Comparison of ENCODE assay signal across 8 mouse cellular contexts in genomic region chr10:100015370-100016325, GRCm38 (mm10). TPM values are rescaled to one million over a fixed set of nuclear protein-coding genes. Genes with fewer than 3 reads are reported as not detected.
A peak's percentile ranks its signal among the peaks of the same experiment; 100 is the strongest.
DNase-seq lines count a peak whose midpoint lies in the region; ATAC-seq lines count a peak whose summit lies in the region.

Gene Kitl (plus strand): TSS chr10:100015630.

- peak; percentile 88 for ATAC-seq in forebrain, embryonic 12.5 days (ENCODE audit: low FRiP score)
- peak; percentile 91 for ATAC-seq in heart, embryonic 15.5 days (replicated peaks; ENCODE audit: insufficient number of reproducible peaks, insufficient read depth, low FRiP score, low read depth)
- ATAC-seq in liver, embryonic 15.5 days (ENCODE audit: insufficient read depth) = peak; percentile 83
- ATAC-seq in neural tube, embryonic 12.5 days (ENCODE audit: low FRiP score, low read depth) = peak; percentile 87

- H3K9ac ChIP-seq in forebrain, embryonic 12.5 days = peak within 1 kb of the TSS; percentile 70
- H3K9ac ChIP-seq in heart, embryonic 15.5 days = peak within 1 kb of the TSS; percentile 79
- peak within 1 kb of the TSS; percentile 32; the same call in 1 of the 2 replicates for H3K9ac ChIP-seq in liver, embryonic 15.5 days
- peak within 1 kb of the TSS; percentile 65 for H3K9ac ChIP-seq in neural tube, embryonic 12.5 days

- no peaks in the 10 kb centered on the region for H3K36me3 ChIP-seq in forebrain, embryonic 12.5 days (replicated peaks)
- no peaks in the 10 kb centered on the region for H3K36me3 ChIP-seq in heart, embryonic 15.5 days
- no peaks in the 10 kb centered on the region for H3K36me3 ChIP-seq in liver, embryonic 15.5 days (replicated peaks)
- no peaks in the 10 kb centered on the region for H3K36me3 ChIP-seq in neural tube, embryonic 12.5 days

- H3K4me1 ChIP-seq in forebrain, embryonic 12.5 days = peaks cover 21% of the 10 kb centered on the region
- H3K4me1 ChIP-seq in heart, embryonic 15.5 days (replicated peaks) = peaks cover 27% of the 10 kb centered on the region
- no peaks in the 10 kb centered on the region for H3K4me1 ChIP-seq in liver, embryonic 15.5 days (replicated peaks)
- peaks cover 7% of the 10 kb centered on the region; the same call in 1 of the 2 replicates for H3K4me1 ChIP-seq in neural tube, embryonic 12.5 days

- no peaks in the 10 kb centered on the region for H3K9me3 ChIP-seq in forebrain, embryonic 12.5 days
- no peaks in the 10 kb centered on the region for H3K9me3 ChIP-seq in heart, embryonic 15.5 days (replicated peaks)
- H3K9me3 ChIP-seq in liver, embryonic 15.5 days (replicated peaks) = no peaks in the 10 kb centered on the region
- no peaks in the 10 kb centered on the region for H3K9me3 ChIP-seq in neural tube, embryonic 12.5 days

- peak within 1 kb of the TSS; percentile 63; the same call in 1 of the 2 replicates for H3K27ac ChIP-seq in forebrain, embryonic 12.5 days
- H3K27ac ChIP-seq in heart, embryonic 15.5 days = peak within 1 kb of the TSS; percentile 85
- peak within 1 kb of the TSS; percentile 68 for H3K27ac ChIP-seq in liver, embryonic 15.5 days (replicated peaks)
- H3K27ac ChIP-seq in neural tube, embryonic 12.5 days = no peak within 1 kb of the TSS

- WGBS in forebrain, embryonic 12.5 days = under 1% methylated on average over 58 of the region's 70 CpGs
- under 1% methylated on average over 69 of the region's 70 CpGs for WGBS in heart, embryonic 15.5 days
- under 1% methylated on average over 70 of the region's 70 CpGs for WGBS in liver, embryonic 15.5 days (ENCODE audit: insufficient replicate concordance)
- WGBS in neural tube, embryonic 12.5 days = under 1% methylated on average over 70 of the region's 70 CpGs

- DNase-seq in 3T3-L1 (ENCODE audit: low read depth, low spot score) = peak; percentile 75
- DNase-seq in brain, adult 2 months (ENCODE audit: low read depth, low spot score) = peak; percentile 61
- DNase-seq in kidney, postnatal 14 days = peak; percentile 89
- DNase-seq in thymus, postnatal 25 days = peak; percentile 1

- peak within 1 kb of the TSS; percentile 93 for H3K4me2 ChIP-seq in forebrain, embryonic 12.5 days
- peak within 1 kb of the TSS; percentile 86 for H3K4me2 ChIP-seq in heart, embryonic 15.5 days
- peak within 1 kb of the TSS; percentile 59 for H3K4me2 ChIP-seq in liver, embryonic 15.5 days
- peak within 1 kb of the TSS; percentile 100 for H3K4me2 ChIP-seq in neural tube, embryonic 12.5 days (replicated peaks)

- H3K4me3 ChIP-seq in forebrain, embryonic 12.5 days (replicated peaks) = peak within 1 kb of the TSS; percentile 65
- H3K4me3 ChIP-seq in heart, embryonic 15.5 days = peak within 1 kb of the TSS; percentile 80
- H3K4me3 ChIP-seq in liver, embryonic 15.5 days (replicated peaks) = peak within 1 kb of the TSS; percentile 60
- peak within 1 kb of the TSS; percentile 62 for H3K4me3 ChIP-seq in neural tube, embryonic 12.5 days

- peaks cover 51% of the 10 kb centered on the region for H3K27me3 ChIP-seq in forebrain, embryonic 12.5 days
- H3K27me3 ChIP-seq in heart, embryonic 15.5 days = no peaks in the 10 kb centered on the region
- H3K27me3 ChIP-seq in liver, embryonic 15.5 days = peaks cover 31% of the 10 kb centered on the region
- peaks cover 11% of the 10 kb centered on the region for H3K27me3 ChIP-seq in neural tube, embryonic 12.5 days (replicated peaks)

RNA-seq across cellular contexts. Expression of gene Kitl, which starts in this region (rescaled TPM):
- 15.8 and 22.8 TPM in 2 replicates for polyA plus RNA-seq in forebrain, embryonic 12.5 days (2016; fragmentation: Nextera tagmentation; extraction: Ambion mirVana)
- 15.1 and 17.2 TPM in 2 replicates for polyA plus RNA-seq in heart, embryonic 15.5 days (2015; fragmentation: Nextera tagmentation; extraction: Ambion mirVana)
- polyA plus RNA-seq in liver, embryonic 15.5 days (2015; fragmentation: Nextera tagmentation; extraction: Ambion mirVana) = 6.2 and 7.2 TPM in 2 replicates
- 13.1 and 16.7 TPM in 2 replicates for polyA plus RNA-seq in neural tube, embryonic 12.5 days (2016; fragmentation: Nextera tagmentation; extraction: Ambion mirVana)

Comparison
In these comparisons a context has a peak if more than half of its experiments do, and no peak if none do; other contexts are left out.
1. DNase-seq: peak in every context shown above with its lines; median percentile 89 in kidney, postnatal 14 days; 75 in 3T3-L1; 61 in brain, adult 2 months; 1 in thymus, postnatal 25 days.